9 mouse cellular contexts compared by ENCODE assay signal in genomic region chr7:139251881-139252301, GRCm38 (mm10). TPM values are rescaled to one million over a fixed set of nuclear protein-coding genes. Genes with fewer than 3 reads are reported as not detected.
DNase-seq lines count a peak whose midpoint lies in the region; ATAC-seq and TF ChIP-seq lines count a peak whose summit lies in the region.
"Had no signal": no experiment of that assay in that cellular context is flagged by ENCODE, and none has a peak within 500 bp of the region (broad histone marks: within the 10 kb centered on the region; RNA-seq: fewer than 3 reads in every experiment).

No protein-coding gene starts in this region.

- TF ChIP-seq CTCF in cerebellum, adult 2 months (IDR thresholded peaks at IDR 0.05; ENCODE audit: borderline replicate concordance, insufficient read depth, low read depth, low read length): no peak
- peak; percentile 29 for TF ChIP-seq CTCF in lung, postnatal 0 days (IDR thresholded peaks at IDR 0.05)

- H3K4me1 ChIP-seq in cerebellum, adult 2 months (ENCODE audit: control insufficient read depth, insufficient read depth, low read length): peaks cover 8% of the 10 kb centered on the region; the same call in 1 of the 2 replicates
- peaks cover 67% of the 10 kb centered on the region for H3K4me1 ChIP-seq in intestine, embryonic 15.5 days (replicated peaks)
- peaks cover 56% of the 10 kb centered on the region for H3K4me1 ChIP-seq in lung, postnatal 0 days (ENCODE audit: insufficient read depth, low read depth, low read length)

- TF ChIP-seq POLR2A in cerebellum, adult 2 months (IDR thresholded peaks at IDR 0.05; ENCODE audit: borderline replicate concordance, insufficient read depth, low read length): no peak

- peaks cover 18% of the 10 kb centered on the region for H3K36me3 ChIP-seq in intestine, embryonic 15.5 days
- peaks cover 14% of the 10 kb centered on the region; the same call in 1 of the 2 replicates for H3K36me3 ChIP-seq in lung, postnatal 0 days (ENCODE audit: insufficient read depth, low read length)

- no peaks in the 10 kb centered on the region for H3K27me3 ChIP-seq in cerebellum, adult 2 months (ENCODE audit: control insufficient read depth, insufficient read depth, low read length)
- H3K27me3 ChIP-seq in intestine, embryonic 15.5 days (replicated peaks): no peaks in the 10 kb centered on the region
- no peaks in the 10 kb centered on the region for H3K27me3 ChIP-seq in lung, postnatal 0 days (replicated peaks; ENCODE audit: insufficient read depth, low read length)

- no peak overlapping the region for H3K4me3 ChIP-seq in cerebellum, adult 2 months (replicated peaks; ENCODE audit: insufficient read depth, low read depth, low read length)
- H3K4me3 ChIP-seq in intestine, embryonic 15.5 days (replicated peaks): 0 out of 2 replicates have a peak overlapping the region, but pooled peaks have one; percentile 9
- H3K4me3 ChIP-seq in lung, postnatal 0 days (ENCODE audit: low read depth, low read length): no peak overlapping the region

- peak overlapping the region; percentile 83 for H3K4me2 ChIP-seq in intestine, embryonic 15.5 days (replicated peaks)
- H3K4me2 ChIP-seq in lung, postnatal 0 days (replicated peaks; ENCODE audit: low read depth, low read length): peak overlapping the region; percentile 8; the same call in 1 of the 2 replicates

- no peak overlapping the region for H3K27ac ChIP-seq in cerebellum, adult 2 months (ENCODE audit: insufficient read depth, low read length)
- peak overlapping the region; percentile 95 for H3K27ac ChIP-seq in intestine, embryonic 15.5 days
- peak overlapping the region; percentile 91 for H3K27ac ChIP-seq in lung, postnatal 0 days (ENCODE audit: low read length)

- WGBS in cerebellum, adult 2 months: 72% methylated on average over 5 of the region's 5 CpGs
- WGBS in intestine, embryonic 15.5 days: 9% methylated on average over 5 of the region's 5 CpGs
- 22% methylated on average over 5 of the region's 5 CpGs for WGBS in lung, postnatal 0 days

- ATAC-seq in intestine, embryonic 15.5 days: peak; percentile 40
- peak; percentile 31 for ATAC-seq in lung, postnatal 0 days
- no peak for ATAC-seq in activated CD4-positive, CD25-positive, alpha-beta regulatory T cell, adult 4 months

- peak overlapping the region; percentile 36 for H3K9ac ChIP-seq in intestine, embryonic 15.5 days
- no peak overlapping the region for H3K9ac ChIP-seq in lung, postnatal 0 days (replicated peaks; ENCODE audit: low read depth)

- TF ChIP-seq EP300 in lung, postnatal 0 days (IDR thresholded peaks at IDR 0.05): peak; percentile 71; the same call in 1 of the 2 replicates

- H3K9me3 ChIP-seq in intestine, embryonic 15.5 days: no peaks in the 10 kb centered on the region
- no peaks in the 10 kb centered on the region for H3K9me3 ChIP-seq in lung, postnatal 0 days (ENCODE audit: low read length)

- peak; percentile 33 to 54 for DNase-seq in cerebellum, postnatal 14 days
- no peak for DNase-seq in cerebellum, adult 2 months
- DNase-seq in urinary bladder, postnatal 14 days (ENCODE audit: low spot score): peak; percentile 73
- DNase-seq in urinary bladder, adult 2 months (ENCODE audit: low spot score): no peak
- peak; percentile 82 for DNase-seq in lung, postnatal 0 days (ENCODE audit: low spot score)
- DNase-seq in cerebellum, adult 9-10 months: no peak

RNA-seq across cellular contexts. Expression of gene Pwwp2b, which starts 3.6 kb away (rescaled TPM):
- 8.9 and 9.9 TPM in 2 replicates for polyA plus RNA-seq in cerebellum, adult 2 months (2012; rRNA removed)
- polyA plus RNA-seq in urinary bladder, adult 2 months (2012; rRNA removed): 32.3 and 35.8 TPM in 2 replicates
- 20.3 and 21.4 TPM in 2 replicates for polyA plus RNA-seq in intestine, embryonic 15.5 days (2015; fragmentation: Nextera tagmentation; extraction: Ambion mirVana)
- polyA plus RNA-seq in lung, postnatal 0 days (2015; fragmentation: Nextera tagmentation; extraction: Ambion mirVana): 23.6 and 27.5 TPM in 2 replicates
- polyA plus RNA-seq in activated CD4-positive, CD25-positive, alpha-beta regulatory T cell, adult 4 months (2017; shearing (Covaris generic)): 1 to 10 TPM; 2.3 to 2.9 TPM

RNA-seq across cellular contexts. Expression of gene Stk32c, which starts 38.8 kb away (rescaled TPM):
- polyA plus RNA-seq in cerebellum, adult 2 months (2012; rRNA removed): 17.4 and 22.6 TPM in 2 replicates
- 15.1 and 15.8 TPM in 2 replicates for polyA plus RNA-seq in urinary bladder, adult 2 months (2012; rRNA removed)
- 0.10 and 0.29 TPM in 2 replicates for polyA plus RNA-seq in intestine, embryonic 15.5 days (2015; fragmentation: Nextera tagmentation; extraction: Ambion mirVana)
- polyA plus RNA-seq in lung, postnatal 0 days (2015; fragmentation: Nextera tagmentation; extraction: Ambion mirVana): 0.06 TPM in 1 of 2 replicates, not detected in the other
- polyA plus RNA-seq in activated CD4-positive, CD25-positive, alpha-beta regulatory T cell, adult 4 months (2017; shearing (Covaris generic)): under 1 TPM; 0.42 to 0.46 TPM
- polyA plus RNA-seq: liver, embryonic 16.5 days had no signal

RNA-seq across cellular contexts. Expression of gene Lrrc27, which starts 39.1 kb away (rescaled TPM):
- polyA plus RNA-seq in cerebellum, adult 2 months (2012; rRNA removed): 12.2 and 14.3 TPM in 2 replicates
- 9.9 and 11.0 TPM in 2 replicates for polyA plus RNA-seq in urinary bladder, adult 2 months (2012; rRNA removed)
- polyA plus RNA-seq in intestine, embryonic 15.5 days (2015; fragmentation: Nextera tagmentation; extraction: Ambion mirVana): 4.4 TPM in 2 replicates
- 2.3 and 2.7 TPM in 2 replicates for polyA plus RNA-seq in lung, postnatal 0 days (2015; fragmentation: Nextera tagmentation; extraction: Ambion mirVana)
- polyA plus RNA-seq in activated CD4-positive, CD25-positive, alpha-beta regulatory T cell, adult 4 months (2017; shearing (Covaris generic)): 1 to 10 TPM; 1.2 to 1.8 TPM

Comparison
In these comparisons a context has a peak if more than half of its experiments do, and no peak if none do; other contexts are left out.
1. DNase-seq: peak in cerebellum, postnatal 14 days (2 of 2), urinary bladder, postnatal 14 days (single experiment) and lung, postnatal 0 days (single experiment); none in cerebellum, adult 2 months (0 of 2), urinary bladder, adult 2 months (single experiment) and cerebellum, adult 9-10 months (single experiment).
2. RNA of gene Stk32c, which starts 38.8 kb away (polyA plus RNA-seq): 17.4 to 22.6 TPM in cerebellum, adult 2 months and 15.1 to 15.8 TPM in urinary bladder, adult 2 months; 0.42 to 0.46 TPM in activated CD4-positive, CD25-positive, alpha-beta regulatory T cell, adult 4 months, 0.10 to 0.29 TPM in intestine, embryonic 15.5 days and 0.06 TPM in lung, postnatal 0 days; every median in the first group is over 10 times any median in the second.